Mouse (Mus musculus) kidney, embryonic 16.5 days (tissue): ENCODE measurements around the gene Ubxn11. TPM values are rescaled to one million over a fixed set of nuclear protein-coding genes. Genes with fewer than 3 reads are reported as not detected.

Experiments used
- ATAC-seq: fragments of 200-750 bp; cut with Nextera tagmentation; 2 replicates; pipeline ENCODE4 v1.8.0; 2017; ENCODE audit warnings: moderate TSS enrichment; ENCODE audit not compliant: low FRiP score, low TSS enrichment
- H3K27ac ChIP-seq: fragments of 300-500 bp; sonication (generic); 2 replicates; pipeline ENCODE4 v1.5.1; 2014; ENCODE audit warnings: low read length
- H3K27me3 ChIP-seq: fragments of 300-500 bp; sonication (generic); 2 replicates; pipeline ENCODE4 v1.6.1; 2014; ENCODE audit warnings: low read length, control low read depth, mixed read lengths; ENCODE audit not compliant: insufficient read depth
- H3K36me3 ChIP-seq: fragments of 300-500 bp; sonication (generic); 2 replicates; pipeline ENCODE4 v1.6.1; 2014; ENCODE audit warnings: low read length, control low read depth, mixed read lengths; ENCODE audit not compliant: insufficient read depth
- H3K4me1 ChIP-seq: fragments of 300-500 bp; sonication (generic); 2 replicates; pipeline ENCODE4 v1.6.1; 2014; ENCODE audit warnings: low read length, control low read depth, mixed read lengths; ENCODE audit not compliant: insufficient read depth
- H3K4me2 ChIP-seq: fragments of 300-500 bp; sonication (generic); replicated peaks from 2 replicates; pipeline ENCODE4 v1.6.1; 2014; ENCODE audit warnings: low read depth, low read length
- H3K4me3 ChIP-seq: fragments of 300-500 bp; sonication (generic); 2 replicates; pipeline ENCODE4 v1.5.1; 2014; ENCODE audit warnings: mild to moderate bottlenecking, low read length
- H3K9ac ChIP-seq: fragments of 300-500 bp; sonication (generic); replicated peaks from 2 replicates; pipeline ENCODE4 v1.6.1; 2014; ENCODE audit warnings: low read length
- H3K9me3 ChIP-seq: fragments of 300-500 bp; sonication (generic); 2 replicates; pipeline ENCODE4 v1.6.1; 2016; ENCODE audit warnings: low read length, control low read depth
- WGBS: fragments of 180-500 bp; shearing (Covaris S2); extraction: QIAGEN DNeasy Blood & Tissue Kit; methylation state at CpG from one replicate; pipeline ENCODE4 v1.1.7; 2014; 5-methylcytosine and 5-hydroxymethylcytosine counted together
- polyA plus RNA-seq: library from polyadenylated mRNA; unstranded; fragments of >200 nt; fragmentation: Nextera tagmentation; extraction: Ambion mirVana; gene quantifications from 2 replicates; pipeline ENCODE4 v1.2.1, GENCODE M21; 2015

The Ubxn11 gene
- 13.5 and 13.8 TPM in 2 replicates for polyA plus RNA-seq

DNA sequence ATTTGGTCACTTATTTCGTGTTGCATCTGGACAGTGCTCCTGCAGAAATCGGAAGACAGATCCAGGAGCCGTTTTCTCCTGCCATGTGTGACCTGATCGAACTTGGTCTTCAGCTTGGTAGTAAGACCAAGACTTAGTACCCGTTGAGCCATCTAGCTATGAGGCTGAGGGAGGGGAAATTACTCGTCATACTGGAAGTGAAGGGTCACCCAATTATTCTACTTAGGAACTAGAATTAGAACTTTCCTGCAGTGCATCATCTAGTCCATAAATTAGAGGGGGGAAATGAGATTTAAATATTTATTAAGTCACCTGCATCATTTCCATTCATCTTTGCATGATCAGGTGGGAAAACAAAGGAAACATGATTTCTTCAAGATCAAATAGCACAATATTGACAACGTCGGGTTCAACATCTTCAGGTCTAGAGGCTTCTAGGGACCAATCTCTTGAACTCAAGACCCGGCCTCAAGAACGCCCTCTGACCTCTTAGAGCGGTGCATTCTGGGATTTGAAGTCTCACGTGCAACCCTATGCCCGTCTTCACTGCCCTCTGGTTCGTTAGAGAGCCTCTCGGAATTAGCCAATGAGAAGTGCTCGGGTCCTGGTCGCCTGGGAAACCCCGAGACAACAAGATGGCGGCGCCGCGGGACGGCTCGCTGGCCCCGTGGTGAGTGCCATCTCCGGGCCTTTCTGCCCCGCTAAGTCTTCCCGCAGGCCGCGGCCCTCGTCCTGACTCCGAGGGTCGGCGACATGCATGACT, at the start of gene Ubxn11:
TSS of gene Ubxn11 (plus strand) at position 592 of the 763 bp plus-strand sequence.
- 18% methylated on average over 34 of the region's 34 CpGs for WGBS
- Histone ChIP-seq H3K9ac (peak within 1 kb of the TSS; percentile 67), H3K4me2 (peak within 1 kb of the TSS; percentile 62), H3K36me3 (no peaks in the 10 kb centered on the region), H3K27ac (no peak within 1 kb of the TSS), H3K4me1 (peaks cover 10% of the 10 kb centered on the region; the same call in 1 of the 2 replicates), H3K4me3 (peak within 1 kb of the TSS; percentile 65), H3K27me3 (no peaks in the 10 kb centered on the region), H3K9me3 (no peaks in the 10 kb centered on the region)
- peak; percentile 97 for ATAC-seq

DNA sequence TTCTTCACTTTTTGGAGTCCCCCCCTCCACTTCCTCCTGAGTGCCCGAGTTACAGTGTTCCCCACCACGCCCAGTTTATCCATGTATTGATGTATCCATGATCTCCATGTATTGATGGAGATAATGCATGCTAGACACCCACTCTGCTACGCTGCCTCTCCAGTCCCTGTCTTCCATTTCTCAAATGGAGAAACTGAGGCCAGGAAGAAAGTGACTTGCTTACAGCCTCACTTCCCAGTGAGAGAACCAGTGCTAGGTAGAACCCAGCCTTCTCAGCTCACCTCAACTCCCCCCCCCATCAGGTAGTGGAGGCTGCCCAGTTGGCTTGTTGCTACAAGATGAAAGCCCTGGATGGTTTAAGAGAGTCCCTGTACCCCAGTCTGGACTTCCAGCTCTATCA, 48.8 kb upstream of the Ubxn11 start, which contains the start of gene Zfp683:
TSS of gene Zfp683 (plus strand) at position 301 of the 400 bp plus-strand sequence.
- Histone ChIP-seq H3K9ac (no peak within 1 kb of the TSS), H3K4me1 (peaks cover 6% of the 10 kb centered on the region; the same call in 1 of the 2 replicates), H3K9me3 (no peaks in the 10 kb centered on the region), H3K36me3 (no peaks in the 10 kb centered on the region), H3K4me2 (no peak within 1 kb of the TSS), H3K27ac (no peak within 1 kb of the TSS), H3K4me3 (no peak within 1 kb of the TSS), H3K27me3 (no peaks in the 10 kb centered on the region)
- ATAC-seq, result no peak
- WGBS, result 90% methylated on average over 3 of the region's 3 CpGs

DNA sequence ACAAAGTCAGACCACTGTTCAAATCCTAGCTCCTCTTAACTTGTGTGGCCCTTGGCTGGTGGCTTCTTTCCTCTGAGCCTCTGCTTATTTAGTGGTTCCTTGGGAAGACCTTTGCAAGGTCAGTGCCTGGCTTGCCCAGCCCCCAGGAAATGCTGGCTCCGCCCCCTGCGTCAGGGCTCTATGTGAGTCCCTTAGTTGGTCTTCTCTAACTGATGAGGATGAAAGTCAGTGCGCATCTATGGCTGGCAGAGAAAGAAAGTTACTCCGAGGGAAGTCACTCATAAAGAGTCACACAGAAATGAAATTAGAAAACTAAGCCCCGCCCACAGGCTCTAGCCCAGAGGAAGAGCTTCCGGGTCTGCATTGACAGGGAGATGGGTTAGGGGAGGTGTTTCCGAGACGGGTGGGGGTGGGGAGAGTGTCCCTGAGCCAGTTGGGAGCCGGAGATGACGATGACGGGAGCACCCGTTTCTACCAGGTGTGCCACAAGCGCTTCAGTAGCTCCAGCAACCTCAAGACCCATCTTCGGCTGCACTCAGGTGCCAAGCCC, 44.1 kb upstream of the Ubxn11 start:
- H3K4me1 ChIP-seq, result peaks cover 13% of the 10 kb centered on the region
- H3K36me3 ChIP-seq, result no peaks in the 10 kb centered on the region
- no peak overlapping the region for H3K9ac ChIP-seq
- 0 out of 2 replicates have a peak overlapping the region, but pooled peaks have one; percentile 0 for H3K4me3 ChIP-seq
- no peak overlapping the region for H3K27ac ChIP-seq
- no peak for ATAC-seq
- peaks cover 3% of the 10 kb centered on the region; the same call in 1 of the 2 replicates for H3K27me3 ChIP-seq
- 39% methylated on average over 14 of the region's 14 CpGs for WGBS
- H3K4me2 ChIP-seq, result peak overlapping the region; percentile 26
- no peaks in the 10 kb centered on the region for H3K9me3 ChIP-seq

DNA sequence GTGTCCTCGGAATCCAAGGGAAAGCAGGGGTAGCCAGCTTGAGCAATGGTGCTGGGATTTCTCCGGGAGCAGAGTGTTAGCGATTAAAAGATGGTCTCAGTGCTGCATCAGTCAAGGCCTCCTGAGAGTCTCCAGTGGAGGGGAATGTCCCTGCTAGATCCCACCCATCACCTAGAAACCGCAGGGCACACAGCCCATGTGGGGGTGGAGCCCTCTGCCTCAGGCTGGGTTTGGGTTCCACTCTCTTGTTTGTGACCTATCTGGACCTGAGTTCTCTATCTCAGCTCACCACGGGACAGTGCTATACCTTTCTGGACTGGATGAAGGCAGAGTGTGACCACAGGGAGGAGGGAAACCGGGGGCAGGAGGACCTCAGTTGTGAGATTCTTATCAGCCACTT, 43.5 kb upstream of the Ubxn11 start:
- Histone ChIP-seq H3K27ac (no peak overlapping the region), H3K4me3 (no peak overlapping the region), H3K27me3 (peaks cover 3% of the 10 kb centered on the region; the same call in 1 of the 2 replicates), H3K9ac (no peak overlapping the region), H3K9me3 (no peaks in the 10 kb centered on the region), H3K4me2 (no peak overlapping the region), H3K36me3 (no peaks in the 10 kb centered on the region), H3K4me1 (peaks cover 13% of the 10 kb centered on the region)
- no peak for ATAC-seq
- 88% methylated on average over 6 of the region's 6 CpGs for WGBS

DNA sequence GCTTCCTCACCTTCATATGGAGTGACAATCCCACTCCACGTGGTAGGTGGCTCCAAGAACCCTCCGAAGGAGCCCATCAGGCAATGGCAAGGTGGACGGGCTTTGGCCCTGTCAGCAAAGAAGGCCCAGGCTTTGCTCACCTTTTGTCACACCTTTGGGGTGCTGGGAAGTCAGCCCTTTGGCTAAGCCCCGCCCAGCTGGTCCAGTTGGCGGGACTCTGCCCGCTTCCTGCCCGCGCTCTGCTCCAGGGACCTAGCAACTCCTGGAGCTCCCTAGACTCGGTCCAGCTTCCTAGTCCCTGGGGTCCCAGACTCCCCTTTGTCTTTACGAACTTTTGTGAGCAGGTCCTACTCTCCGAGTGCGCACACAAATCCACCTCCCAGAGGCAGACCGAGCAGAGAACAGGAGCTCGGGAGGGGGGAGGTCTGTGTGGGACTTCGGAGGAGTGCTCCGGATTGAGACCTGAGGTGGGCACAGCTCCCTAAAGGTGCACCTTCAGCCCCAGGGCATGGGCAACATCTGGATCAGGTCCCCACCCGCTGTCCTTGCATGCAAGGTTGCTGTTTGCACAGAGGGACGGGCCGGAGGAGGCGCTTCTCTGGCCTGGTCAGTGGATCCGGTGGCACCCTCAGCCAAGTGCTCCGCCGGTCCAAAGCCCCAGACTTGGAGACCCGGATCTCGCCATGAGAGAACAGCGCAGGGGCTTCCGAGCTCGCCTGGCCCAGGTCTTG, 42.1 kb upstream of the Ubxn11 start, which contains the start of gene Crybg2:
TSS of gene Crybg2 (plus strand) at position 681 of the 731 bp plus-strand sequence.
- Histone ChIP-seq H3K4me3 (no peak within 1 kb of the TSS), H3K36me3 (no peaks in the 10 kb centered on the region), H3K9ac (no peak within 1 kb of the TSS), H3K27ac (no peak within 1 kb of the TSS), H3K4me2 (no peak within 1 kb of the TSS), H3K9me3 (no peaks in the 10 kb centered on the region), H3K27me3 (peaks cover 7% of the 10 kb centered on the region), H3K4me1 (peaks cover 17% of the 10 kb centered on the region)
- 52% methylated on average over 28 of the region's 28 CpGs for WGBS
- ATAC-seq, result no peak

DNA sequence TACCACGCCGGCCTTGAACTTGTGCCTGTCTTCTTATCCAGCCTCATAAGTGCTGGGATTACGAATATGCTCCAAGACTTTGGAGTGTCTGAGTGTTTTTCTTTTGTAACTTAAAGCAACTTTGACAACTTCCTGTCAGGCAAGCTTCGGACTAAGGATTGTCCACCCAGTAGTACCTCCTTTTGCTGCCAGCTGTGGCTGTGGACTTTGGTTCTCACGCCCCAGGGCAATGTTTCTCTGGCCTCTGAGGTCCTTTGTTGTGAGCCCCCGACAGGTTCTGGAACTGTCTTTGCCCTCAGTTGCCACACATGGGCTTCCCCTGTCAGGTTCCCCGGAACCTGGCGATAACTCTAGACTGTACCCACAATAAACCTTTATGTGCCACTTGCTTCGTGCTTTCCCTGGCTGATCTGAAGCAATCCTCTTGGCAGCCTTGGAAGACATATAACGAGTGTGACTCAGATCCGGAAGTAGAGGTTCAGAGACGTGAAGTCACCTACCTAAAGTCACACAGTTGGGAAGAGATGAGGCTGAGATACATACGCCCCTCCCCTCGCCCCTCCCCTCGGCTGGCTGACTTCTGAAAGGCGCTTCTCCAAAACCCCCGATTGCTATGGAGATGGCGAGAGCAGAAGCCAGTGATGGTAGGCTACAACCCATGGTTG, 41.1 kb upstream of the Ubxn11 start:
- H3K27ac ChIP-seq, result no peak overlapping the region
- no peaks in the 10 kb centered on the region for H3K36me3 ChIP-seq
- no peak overlapping the region for H3K4me3 ChIP-seq
- H3K27me3 ChIP-seq, result peaks cover 13% of the 10 kb centered on the region
- no peak for ATAC-seq
- H3K4me2 ChIP-seq, result no peak overlapping the region
- H3K9ac ChIP-seq, result no peak overlapping the region
- WGBS, result 61% methylated on average over 18 of the region's 18 CpGs
- no peaks in the 10 kb centered on the region for H3K9me3 ChIP-seq
- peaks cover 22% of the 10 kb centered on the region for H3K4me1 ChIP-seq

DNA sequence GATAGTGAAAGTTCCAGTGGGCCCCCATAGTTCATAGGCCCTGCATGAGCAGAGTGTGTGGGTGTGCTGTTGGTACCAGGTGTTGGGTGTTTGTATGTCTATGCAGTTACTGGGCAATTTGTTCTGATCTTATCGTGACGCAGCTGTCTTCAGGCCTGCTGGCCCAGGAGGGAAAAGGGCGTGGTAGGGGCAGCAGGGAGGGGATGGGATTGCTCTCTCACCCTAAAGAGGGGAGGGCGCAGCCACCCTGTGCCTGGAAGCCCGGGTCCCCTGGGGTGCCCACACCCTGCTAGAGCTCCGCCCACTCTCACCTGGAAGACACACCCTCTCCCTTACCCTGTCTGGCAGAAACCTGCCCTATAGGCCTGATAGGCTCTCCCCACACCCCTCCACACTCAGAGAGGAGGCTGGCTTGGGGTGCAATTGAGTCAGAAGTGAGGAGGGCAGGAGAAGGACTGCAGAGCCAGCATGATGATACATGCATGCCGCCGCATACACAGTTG, 40.4 kb upstream of the Ubxn11 start:
- 43% methylated on average over 8 of the region's 8 CpGs for WGBS
- Histone ChIP-seq H3K36me3 (no peaks in the 10 kb centered on the region), H3K4me1 (peaks cover 22% of the 10 kb centered on the region), H3K9me3 (no peaks in the 10 kb centered on the region), H3K4me3 (no peak overlapping the region), H3K27me3 (peaks cover 14% of the 10 kb centered on the region), H3K4me2 (no peak overlapping the region), H3K9ac (no peak overlapping the region), H3K27ac (no peak overlapping the region)
- 0 out of 2 replicates have a peak, but pooled peaks have one; percentile 61 for ATAC-seq

DNA sequence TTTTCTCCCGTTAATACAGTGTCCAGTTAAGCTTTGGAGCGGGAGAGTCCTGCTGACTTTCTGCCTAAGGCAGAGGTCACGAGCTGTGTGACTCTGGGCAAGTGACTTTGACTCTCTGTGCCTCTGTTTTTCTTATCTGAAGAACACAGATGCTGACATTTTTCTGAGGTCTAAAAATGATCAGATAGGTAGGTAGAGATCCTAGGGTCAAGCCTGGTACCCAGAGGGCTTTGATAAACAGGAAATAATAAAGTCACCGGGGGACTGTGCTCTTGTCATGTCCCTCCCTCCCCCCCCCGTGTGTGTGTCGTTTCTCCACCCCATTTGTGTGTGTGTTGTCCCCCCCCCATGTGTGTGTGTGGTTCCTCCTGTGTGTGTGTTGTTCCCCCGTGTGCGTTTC, 39.8 kb upstream of the Ubxn11 start:
- Histone ChIP-seq H3K36me3 (no peaks in the 10 kb centered on the region), H3K4me1 (peaks cover 22% of the 10 kb centered on the region), H3K4me3 (no peak overlapping the region), H3K9ac (no peak overlapping the region), H3K27ac (no peak overlapping the region), H3K27me3 (peaks cover 14% of the 10 kb centered on the region), H3K9me3 (no peaks in the 10 kb centered on the region), H3K4me2 (no peak overlapping the region)
- 68% methylated on average over 8 of the region's 8 CpGs for WGBS
- no peak for ATAC-seq

DNA sequence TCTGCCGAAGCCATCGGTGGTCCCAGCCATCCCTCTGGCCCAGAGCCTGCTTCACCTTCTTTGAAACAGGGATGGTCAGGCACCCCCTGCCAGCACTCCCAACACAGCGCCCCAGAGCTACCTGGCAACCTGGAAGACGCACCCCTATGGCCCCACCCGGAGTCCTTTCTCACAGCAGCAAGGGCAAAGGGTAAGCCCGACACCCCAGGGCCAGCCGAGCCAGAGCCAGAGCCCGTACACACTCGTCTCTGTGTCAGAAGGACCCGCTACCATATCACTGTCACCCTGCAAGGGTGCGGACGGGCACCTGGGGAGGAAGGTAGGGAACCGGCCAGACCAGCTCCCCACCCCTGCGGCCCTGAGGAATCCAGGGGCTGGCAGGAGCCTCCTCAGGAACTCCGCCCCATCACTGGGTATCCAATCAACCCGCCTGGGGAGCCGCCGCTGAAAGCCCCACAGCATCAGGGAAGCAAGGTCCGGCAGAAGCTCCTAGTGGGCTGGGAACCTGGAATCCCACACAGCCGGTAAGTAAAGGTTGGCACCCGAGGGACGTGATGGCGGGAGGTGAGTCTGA, 36.9 kb upstream of the Ubxn11 start:
- no peaks in the 10 kb centered on the region for H3K9me3 ChIP-seq
- H3K9ac ChIP-seq, result no peak overlapping the region
- peaks cover 15% of the 10 kb centered on the region for H3K4me1 ChIP-seq
- WGBS, result 19% methylated on average over 23 of the region's 23 CpGs
- peaks cover 11% of the 10 kb centered on the region for H3K27me3 ChIP-seq
- H3K4me3 ChIP-seq, result 0 out of 2 replicates have a peak overlapping the region, but pooled peaks have one; percentile 3
- ATAC-seq, result no peak
- no peak overlapping the region for H3K27ac ChIP-seq
- H3K4me2 ChIP-seq, result peak overlapping the region; percentile 39
- H3K36me3 ChIP-seq, result no peaks in the 10 kb centered on the region
